Mouse (Mus musculus): ENCODE data around the gene Pcolce. TPM values are rescaled to one million over a fixed set of nuclear protein-coding genes. Genes with fewer than 3 reads are reported as not detected.

The Pcolce gene
- total RNA-seq, 1 experiment from 2014 or later, result 931 TPM

GRCm38 (mm10) chr5:137595921-137596320 is 17.7 kb downstream of the Pcolce start:
- DNase-seq, result no peak

GRCm38 (mm10) chr5:137590507-137590906 is 23.1 kb downstream of the Pcolce start:
- DNase-seq, result no peak

DNA sequence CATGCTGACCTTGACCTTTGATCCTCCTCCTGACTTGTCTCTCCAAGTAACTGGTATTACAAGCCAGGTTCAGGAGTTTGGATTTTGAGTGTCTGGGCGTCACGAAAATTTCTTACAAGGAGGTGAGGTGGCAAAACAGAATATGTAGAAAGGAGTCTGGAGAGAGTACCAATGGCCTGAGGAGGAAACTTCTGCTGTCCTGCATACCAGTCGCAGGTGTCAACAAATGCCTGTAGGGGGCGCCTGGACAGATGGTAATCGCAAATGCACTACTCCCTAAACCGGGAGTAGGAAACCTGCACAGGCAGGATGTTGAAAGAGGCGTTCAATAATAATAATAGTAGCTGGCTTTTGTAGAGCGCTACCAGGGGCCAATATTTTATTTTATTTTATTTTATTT is 28.6 kb downstream of the Pcolce start:
- peak; percentile 75 for DNase-seq

DNA sequence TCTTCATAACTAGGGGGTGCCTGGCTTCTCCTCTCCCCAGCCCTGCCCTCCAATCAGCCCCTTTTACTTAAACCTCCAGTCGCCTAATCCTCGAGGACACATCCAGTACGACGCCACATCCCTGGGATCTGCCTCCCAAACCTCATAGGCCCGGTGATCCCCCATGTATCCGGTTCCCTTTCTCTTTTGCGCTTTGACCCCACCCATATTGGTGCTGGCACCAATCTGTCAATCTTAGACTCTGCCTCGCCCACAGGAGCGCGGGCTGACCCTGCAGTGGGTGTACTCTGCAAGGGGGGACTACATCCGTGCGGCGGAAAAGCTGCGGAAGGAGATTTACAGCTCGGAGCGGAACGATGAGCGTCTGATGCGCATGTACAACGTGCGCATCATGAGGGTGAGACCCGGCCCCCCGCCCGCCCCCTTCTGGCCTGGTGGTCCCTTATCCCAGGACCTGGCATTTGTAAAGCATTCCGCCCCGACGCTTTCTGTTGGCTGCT is 29.9 kb downstream of the Pcolce start:
- DNase-seq, result no peak

- DNase-seq, result no peak
Observed at GRCm38 (mm10) chr5:137582702-137583101, 30.9 kb downstream of the Pcolce start.

DNA sequence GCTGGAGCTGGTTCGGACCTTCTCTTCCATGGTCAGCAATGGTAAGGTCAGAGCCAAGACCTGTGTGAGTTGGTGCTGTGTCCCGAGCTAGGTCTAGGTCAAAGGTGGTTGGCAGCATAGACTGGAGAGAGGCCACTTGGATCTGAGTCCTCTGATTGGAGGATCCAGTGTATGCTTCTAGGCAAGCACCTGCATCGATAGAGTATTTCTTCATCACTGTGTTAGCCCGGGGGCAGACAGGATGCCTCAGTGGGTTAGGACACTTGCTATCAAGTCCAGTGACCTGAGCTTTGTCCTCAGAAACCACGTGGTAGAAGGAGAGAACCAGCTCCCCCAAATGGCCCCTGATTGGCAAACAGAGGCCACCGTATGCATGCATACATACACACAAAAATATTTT is 33.3 kb downstream of the Pcolce start:
- DNase-seq, result no peak

- DNase-seq, result peak; percentile 68
Observed at GRCm38 (mm10) chr5:137574470-137574901, 39.1 kb downstream of the Pcolce start.

GRCm38 (mm10) chr5:137570691-137571586 is 42.6 kb downstream of the Pcolce start:
- DNase-seq, result no peak

DNA sequence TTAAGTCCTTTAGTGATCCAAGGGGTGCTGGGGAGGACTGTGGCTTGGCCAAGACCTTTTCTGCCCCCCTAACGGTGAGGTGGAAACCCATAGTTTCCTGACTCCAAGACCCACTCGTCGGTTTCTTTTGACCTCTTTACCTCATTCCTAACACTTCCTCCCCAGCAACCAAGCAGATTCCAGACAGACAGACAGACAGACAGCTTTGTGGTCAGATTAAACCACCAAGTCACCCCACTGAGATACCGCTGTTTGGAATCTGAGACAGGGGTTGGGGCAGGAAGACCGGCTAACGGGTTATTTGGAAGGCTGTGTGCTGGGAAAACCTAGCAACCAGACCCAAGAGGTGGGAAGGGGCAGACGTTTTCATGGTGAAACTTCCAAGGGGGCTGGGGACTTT is 43.4 kb downstream of the Pcolce start:
- no peak for DNase-seq

GRCm38 (mm10) chr5:137569665-137570064 is 43.9 kb downstream of the Pcolce start, which contains the start of gene Tfr2:
Gene Tfr2, plus strand, starts transcription at chr5:137569840.
- peak; percentile 51 for DNase-seq

- DNase-seq, result no peak
Observed at GRCm38 (mm10) chr5:137569031-137569430, 44.6 kb downstream of the Pcolce start.

DNA sequence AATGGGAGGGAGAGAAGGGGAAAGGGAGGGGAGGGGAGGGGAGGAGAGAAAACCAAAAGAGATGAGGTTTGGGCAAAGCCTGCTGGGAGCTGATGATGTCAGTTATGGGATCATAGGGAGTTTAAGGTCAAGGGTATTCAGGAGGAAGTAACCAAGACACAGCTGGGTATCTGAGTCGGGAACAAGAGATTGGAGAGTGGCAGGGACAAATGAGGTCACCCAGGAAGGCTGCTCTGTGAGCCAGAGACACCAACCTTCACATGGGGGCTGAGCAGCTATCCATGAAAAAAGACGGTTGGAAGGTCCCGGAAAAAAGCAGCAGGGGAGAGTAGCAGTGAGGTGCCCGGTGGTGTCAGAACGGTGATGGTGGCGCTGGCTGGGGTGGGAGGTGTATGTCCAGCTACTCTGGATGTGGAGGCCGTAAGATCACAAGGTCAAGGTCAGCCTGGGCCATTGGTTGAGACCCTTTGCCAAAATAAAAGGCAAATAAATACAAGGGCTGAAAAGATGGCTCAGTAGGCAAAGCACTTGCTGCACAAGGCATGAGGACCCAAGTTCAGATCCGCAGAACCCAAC is 45.3 kb downstream of the Pcolce start:
- no peak for DNase-seq

DNA sequence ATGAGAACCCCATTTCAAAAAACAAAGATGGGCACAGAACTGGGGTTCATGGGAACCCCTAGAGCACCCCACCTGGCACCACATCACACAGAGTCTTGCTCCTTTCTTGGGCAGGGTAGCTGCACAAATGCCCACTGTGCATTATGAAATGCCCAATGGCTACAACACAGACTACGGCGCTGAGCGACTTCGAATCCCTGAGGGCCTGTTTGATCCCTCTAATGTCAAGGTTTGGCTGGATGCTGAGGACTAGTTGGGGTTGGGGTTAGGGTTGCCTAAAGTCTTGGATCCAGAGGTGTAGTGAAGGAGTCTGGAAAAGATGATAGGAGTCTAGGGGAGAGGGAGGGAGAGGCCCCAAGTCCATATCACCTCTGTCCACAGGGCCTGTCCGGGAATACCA is 47.2 kb downstream of the Pcolce start:
- DNase-seq, result no peak

DNA sequence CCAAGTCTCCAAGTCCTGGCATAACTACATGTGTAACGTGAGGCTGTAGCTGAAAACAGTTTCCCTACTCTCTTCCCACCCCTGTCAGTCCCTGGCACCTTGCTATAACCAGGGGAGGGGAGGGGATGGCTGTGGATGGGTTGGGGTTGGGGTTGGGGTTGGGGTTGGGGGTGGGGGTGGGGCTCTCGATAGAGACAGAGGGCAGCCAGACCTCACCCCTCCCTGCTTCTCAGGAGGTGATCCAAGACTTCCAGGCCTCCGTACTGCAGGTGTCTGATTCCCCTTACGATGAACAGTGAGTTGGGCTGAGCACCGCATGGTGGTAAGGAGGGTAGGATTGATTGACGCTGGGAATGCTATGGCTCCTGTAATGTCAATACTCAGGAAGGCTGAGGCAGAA is 47.8 kb downstream of the Pcolce start:
- DNase-seq, result no peak

DNA sequence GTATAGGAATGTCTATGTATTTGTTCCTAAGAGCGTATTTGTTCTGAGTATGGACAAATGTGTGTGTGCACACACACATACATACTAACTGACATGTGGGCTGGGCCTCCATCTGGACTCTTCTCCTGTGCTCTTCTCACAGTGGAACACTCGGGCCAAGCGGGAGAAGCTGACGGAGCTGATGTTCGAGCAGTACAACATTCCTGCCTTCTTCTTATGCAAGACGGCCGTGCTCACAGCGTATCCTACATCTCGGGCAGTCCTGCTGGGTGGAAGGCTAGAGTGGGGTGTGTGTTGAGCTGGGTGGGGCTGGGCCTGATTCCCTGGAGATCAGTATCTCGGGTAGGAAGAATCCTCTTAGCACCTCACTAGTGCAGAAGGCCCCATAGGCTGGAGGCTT is 50.6 kb downstream of the Pcolce start:
- DNase-seq, result no peak

GRCm38 (mm10) chr5:137561556-137561955 is 52.0 kb downstream of the Pcolce start:
- DNase-seq, result no peak

Other genes with a start within 250 kb of the Pcolce start
- not detected in 2 replicates for gene Zan, start 136.7 kb downstream of the Pcolce start, total RNA-seq (2021)
- gene Pop7, start 111.3 kb downstream of the Pcolce start, total RNA-seq (2021), result 29.9 and 31.7 TPM in 2 replicates
- 34.7 and 52.3 TPM in 2 replicates for gene Gigyf1, start 95.2 kb downstream of the Pcolce start, total RNA-seq (2021)
- not detected in 2 replicates for gene Epo, start 80.5 kb downstream of the Pcolce start, total RNA-seq (2021)
- 580 and 681 TPM in 2 replicates for gene Gnb2, start 80.3 kb downstream of the Pcolce start, total RNA-seq (2021)
- 2.7 and 6.4 TPM in 2 replicates for gene Actl6b, start 60.3 kb downstream of the Pcolce start, total RNA-seq (2021)
- 0.85 and 2.9 TPM in 2 replicates for gene Tfr2, start 43.9 kb downstream of the Pcolce start, total RNA-seq (2021)
- gene Mospd3, start 12.7 kb downstream of the Pcolce start, total RNA-seq (2021), result 54.1 and 59.1 TPM in 2 replicates
- 1.0 and 2.2 TPM in 2 replicates for gene Fbxo24, start 15.2 kb upstream of the Pcolce start, total RNA-seq (2021)
- 19.3 and 35.7 TPM in 2 replicates for gene Lrch4, start 15.3 kb upstream of the Pcolce start, total RNA-seq (2021)
- 13.4 and 18.2 TPM in 2 replicates for gene Gm20605, start 15.4 kb upstream of the Pcolce start, total RNA-seq (2021)
- gene Sap25, start 27.6 kb upstream of the Pcolce start, total RNA-seq (2021), result 10.0 and 14.0 TPM in 2 replicates
- gene Irs3, start 31.9 kb upstream of the Pcolce start, total RNA-seq (2021), result 4.9 and 5.7 TPM in 2 replicates
- 32.1 and 43.7 TPM in 2 replicates for gene Agfg2, start 70.9 kb upstream of the Pcolce start, total RNA-seq (2021)
- 3.0 and 5.6 TPM in 2 replicates for gene Nyap1, start 127.8 kb upstream of the Pcolce start, total RNA-seq (2021)
- 86.0 and 104 TPM in 2 replicates for gene Tsc22d4, start 131.9 kb upstream of the Pcolce start, total RNA-seq (2021)
- gene Ppp1r35, start 165.1 kb upstream of the Pcolce start, total RNA-seq (2021), result 30.9 and 34.0 TPM in 2 replicates
- 58.3 and 66.5 TPM in 2 replicates for gene Mepce, start 173.9 kb upstream of the Pcolce start, total RNA-seq (2021)
- gene Zcwpw1, start 174.0 kb upstream of the Pcolce start, total RNA-seq (2021), result 3.6 and 5.2 TPM in 2 replicates
- gene Pilra, start 222.5 kb upstream of the Pcolce start, total RNA-seq (2021), result 0.67 and 2.8 TPM in 2 replicates
- 0.97 TPM in 1 of 2 replicates, not detected in the other for gene Pilrb1, start 244.3 kb upstream of the Pcolce start, total RNA-seq (2021)

All from adrenal gland, postnatal 25 days (tissue).